Mouse (Mus musculus) heart, adult 2 months (tissue): ENCODE results near the gene Vmn2r12.
"Not testable (repeated sequence)": the region's sequence is repeated elsewhere in the genome, so short reads cannot be mapped to it uniquely, and the experiment has no call there.

Source experiments
- CTCF ChIP-seq: fragments of 200-600 bp; IDR thresholded peaks from 2 replicates; pipeline ENCODE4 v1.8.1; 2022; ENCODE audit warnings: antibody characterized with exemption, mild to moderate bottlenecking, moderate library complexity
- EP300 ChIP-seq: fragments of 200-500 bp; IDR thresholded peaks from 2 replicates; pipeline ENCODE4 v1.6.1; 2011; ENCODE audit warnings: low read depth, low read length, control low read depth; ENCODE audit not compliant: insufficient read depth
- POLR2A ChIP-seq: fragments of 200-500 bp; IDR thresholded peaks from 2 replicates; pipeline ENCODE4 v1.6.1; 2011; ENCODE audit warnings: mild to moderate bottlenecking, low read depth, low read length, control low read depth; ENCODE audit not compliant: insufficient read depth

DNA sequence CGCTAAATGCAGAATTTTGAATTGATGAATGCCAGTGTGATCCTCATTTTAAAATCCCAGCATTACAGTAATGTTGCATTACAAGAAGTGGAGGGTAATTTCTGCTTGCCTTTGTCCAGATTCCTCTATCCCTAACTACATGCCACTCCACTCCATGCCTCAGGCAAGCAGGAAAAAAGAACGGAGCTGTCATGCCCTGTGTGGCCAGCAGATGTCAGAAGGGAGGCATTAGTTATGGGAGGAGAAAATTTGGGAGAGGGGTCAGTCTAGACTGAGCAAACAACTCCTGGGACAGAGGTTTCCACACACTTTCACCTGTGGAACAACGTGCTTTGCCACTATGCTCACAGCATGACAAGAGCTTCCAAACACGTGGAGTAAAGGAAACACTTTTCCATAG, 25.7 kb downstream of the Vmn2r12 start:
- not testable (repeated sequence) for TF ChIP-seq CTCF, POLR2A, EP300
